Mouse (Mus musculus) liver, adult 2 months (tissue): ENCODE measurements around the gene Tmem30c.

ENCODE experiments used
- CTCF ChIP-seq: fragments of 200-500 bp; IDR thresholded peaks from 2 replicates; pipeline ENCODE4 v1.5.1; 2011; ENCODE audit warnings: low read depth, low read length, control low read depth
- POLR2A ChIP-seq: fragments of 200-500 bp; IDR thresholded peaks from 2 replicates; pipeline ENCODE4 v1.6.1; 2011; ENCODE audit warnings: low read length, control low read depth; ENCODE audit not compliant: insufficient read depth; ENCODE audit errors: extremely low read depth

GRCm38 (mm10) chr16:57301512-57302115, 8.9 kb upstream of the Tmem30c start:
- TF ChIP-seq POLR2A (no peak), CTCF (no peak)
